Mouse (Mus musculus) gastrocnemius, postnatal 14 days (tissue): ENCODE measurements around the gene Etnk2. TPM values are rescaled to one million over a fixed set of nuclear protein-coding genes. Genes with fewer than 3 reads are reported as not detected.
A peak's percentile ranks its signal among the peaks of the same experiment; 100 is the strongest.

Experiments
- DNase-seq: peaks from one replicate; pipeline ENCODE4 v3.0.0; 2021; ENCODE audit warnings: mixed read lengths
- intact Hi-C: fragments of 180-260 bp; cut with DNase I; formaldehyde crosslinking; loops from one replicate; pipeline ENCODE4 v1.15.1; 2025; ENCODE audit warnings: low total_unique reads
- total RNA-seq, 2 experiments: library from RNA; stranded (reverse); gene quantifications; 2 replicates each; pipeline ENCODE4 v1.2.3; 2021

Gene Etnk2
- total RNA-seq, 2 experiments from 2014 or later = 0.13 to 0.23 TPM

- intact Hi-C loops = no loop called here
- no peak for DNase-seq
Measured at GRCm38 (mm10) chr1:133379254-133379985, 16.0 kb downstream of the Etnk2 start.

- intact Hi-C loops = loop anchor here (5.0 to 10.0 kb wide), 2 partner anchors 115 to 232 kb away; partner anchors contain the start of gene Snrpe
- DNase-seq = no peak
Measured at GRCm38 (mm10) chr1:133379986-133380320, 16.6 kb downstream of the Etnk2 start.

GRCm38 (mm10) chr1:133380347-133381065 lies 17.1 kb downstream of the Etnk2 start:
- intact Hi-C loops = loop anchor here (5.0 to 10.0 kb wide), 2 partner anchors 114 to 232 kb away; partner anchors contain the start of gene Snrpe
- no peak for DNase-seq

GRCm38 (mm10) chr1:133382008-133382407 lies 18.6 kb downstream of the Etnk2 start:
- peak; percentile 63 for DNase-seq
- intact Hi-C loops = loop anchor here (5.0 to 10.0 kb wide), 2 partner anchors 113 to 230 kb away; partner anchors contain the start of gene Snrpe

GRCm38 (mm10) chr1:133382552-133383155 lies 19.3 kb downstream of the Etnk2 start:
- intact Hi-C loops = loop anchor here (5.0 to 10.0 kb wide), 2 partner anchors 112 to 230 kb away; partner anchors contain the start of gene Snrpe
- DNase-seq = no peak

- DNase-seq = no peak
- intact Hi-C loops = loop anchor here (5.0 to 10.0 kb wide), 2 partner anchors 112 to 229 kb away; partner anchors contain the start of gene Snrpe
Measured at GRCm38 (mm10) chr1:133383157-133383783, 19.9 kb downstream of the Etnk2 start.

GRCm38 (mm10) chr1:133385506-133385905 lies 22.1 kb downstream of the Etnk2 start:
- intact Hi-C loops = loop anchor here (5.0 to 10.0 kb wide), 3 partner anchors 37 to 202 kb away; partner anchors contain the start of gene Sox13
- peak; percentile 61 for DNase-seq

GRCm38 (mm10) chr1:133386209-133386608 lies 22.8 kb downstream of the Etnk2 start:
- intact Hi-C loops = loop anchor here (5.0 to 10.0 kb wide), 3 partner anchors 36 to 201 kb away; partner anchors contain the start of gene Sox13
- no peak for DNase-seq

- no peak for DNase-seq
- intact Hi-C loops = loop anchor here (5.0 to 10.0 kb wide), 3 partner anchors 35 to 200 kb away; partner anchors contain the start of gene Sox13
Measured at GRCm38 (mm10) chr1:133387539-133388268, 24.3 kb downstream of the Etnk2 start.

- no peak for DNase-seq
- intact Hi-C loops = no loop called here
Measured at GRCm38 (mm10) chr1:133394702-133395101, 31.3 kb downstream of the Etnk2 start.

- intact Hi-C loops = no loop called here
- DNase-seq = no peak
Measured at GRCm38 (mm10) chr1:133396693-133397092, 33.3 kb downstream of the Etnk2 start.

- DNase-seq = no peak
- intact Hi-C loops = no loop called here
Measured at GRCm38 (mm10) chr1:133397094-133397482, 33.7 kb downstream of the Etnk2 start.

- intact Hi-C loops = no loop called here
- DNase-seq = no peak
Measured at GRCm38 (mm10) chr1:133397483-133398237, 34.3 kb downstream of the Etnk2 start.

- intact Hi-C loops = no loop called here
- DNase-seq = no peak
Measured at GRCm38 (mm10) chr1:133400014-133400725, 36.8 kb downstream of the Etnk2 start.

GRCm38 (mm10) chr1:133404005-133404404 lies 40.6 kb downstream of the Etnk2 start:
- intact Hi-C loops = no loop called here
- DNase-seq = no peak

- DNase-seq = no peak
- intact Hi-C loops = no loop called here
Measured at GRCm38 (mm10) chr1:133406614-133407013, 43.2 kb downstream of the Etnk2 start.

GRCm38 (mm10) chr1:133407436-133407835 lies 44.1 kb downstream of the Etnk2 start:
- intact Hi-C loops = no loop called here
- DNase-seq = no peak

GRCm38 (mm10) chr1:133408321-133408720 lies 44.9 kb downstream of the Etnk2 start:
- DNase-seq = no peak
- intact Hi-C loops = no loop called here
